Mouse (Mus musculus) bone marrow macrophage, adult 2 months (primary cell): ENCODE data around the gene Sv2b.

Experiments used
- CTCF ChIP-seq: IDR thresholded peaks from 2 replicates; pipeline ENCODE4 v1.5.1; 2012; ENCODE audit warnings: low read depth, mild to moderate bottlenecking, low read length, moderate library complexity
- POLR2A ChIP-seq: IDR thresholded peaks from 2 replicates; pipeline ENCODE4 v1.6.1; 2012; ENCODE audit warnings: mild to moderate bottlenecking, low read depth, low read length, borderline replicate concordance

- no peak for TF ChIP-seq POLR2A
- no peak for TF ChIP-seq CTCF
Measured at GRCm38 (mm10) chr7:75194158-75194918, 114.7 kb downstream of the Sv2b start.
